Mouse (Mus musculus): ENCODE data around the gene Pde4d.

The Pde4d gene

GRCm38 (mm10) chr13:109629216-109629615 is 1179.5 kb downstream of the Pde4d start:
- no peak for DNase-seq (ENCODE audit: low spot score)

- DNase-seq (ENCODE audit: low spot score), result no peak
Observed at GRCm38 (mm10) chr13:109631399-109632026, 1181.8 kb downstream of the Pde4d start.

- DNase-seq (ENCODE audit: low spot score), result no peak
Observed at GRCm38 (mm10) chr13:109632387-109633036, 1182.8 kb downstream of the Pde4d start.

- DNase-seq (ENCODE audit: low spot score), result no peak
Observed at GRCm38 (mm10) chr13:109633037-109633418, 1183.3 kb downstream of the Pde4d start.

GRCm38 (mm10) chr13:109635901-109636520 is 1186.3 kb downstream of the Pde4d start:
- DNase-seq (ENCODE audit: low spot score), result no peak

- DNase-seq (ENCODE audit: low spot score), result no peak
Observed at GRCm38 (mm10) chr13:109638273-109638672, 1188.5 kb downstream of the Pde4d start.

- no peak for DNase-seq (ENCODE audit: low spot score)
Observed at GRCm38 (mm10) chr13:109639286-109639685, 1189.5 kb downstream of the Pde4d start.

GRCm38 (mm10) chr13:109641562-109641961 is 1191.8 kb downstream of the Pde4d start:
- DNase-seq (ENCODE audit: low spot score), result no peak

- DNase-seq (ENCODE audit: low spot score), result no peak
Observed at GRCm38 (mm10) chr13:109643419-109643818, 1193.7 kb downstream of the Pde4d start.

- no peak for DNase-seq (ENCODE audit: low spot score)
Observed at GRCm38 (mm10) chr13:109644086-109644485, 1194.3 kb downstream of the Pde4d start.

- DNase-seq (ENCODE audit: low spot score), result no peak
Observed at GRCm38 (mm10) chr13:109645284-109645909, 1195.6 kb downstream of the Pde4d start.

- no peak for DNase-seq (ENCODE audit: low spot score)
Observed at GRCm38 (mm10) chr13:109645910-109646284, 1196.1 kb downstream of the Pde4d start.

- no peak for DNase-seq (ENCODE audit: low spot score)
Observed at GRCm38 (mm10) chr13:109646597-109647232, 1197.0 kb downstream of the Pde4d start.

GRCm38 (mm10) chr13:109647479-109648199 is 1197.9 kb downstream of the Pde4d start:
- DNase-seq (ENCODE audit: low spot score), result no peak

GRCm38 (mm10) chr13:109648311-109648710 is 1198.6 kb downstream of the Pde4d start:
- no peak for DNase-seq (ENCODE audit: low spot score)

GRCm38 (mm10) chr13:109651790-109652605 is 1202.2 kb downstream of the Pde4d start:
- DNase-seq (ENCODE audit: low spot score), result peak; percentile 44

- DNase-seq (ENCODE audit: low spot score), result no peak
Observed at GRCm38 (mm10) chr13:109652631-109653030, 1202.9 kb downstream of the Pde4d start.

GRCm38 (mm10) chr13:109655390-109655789 is 1205.6 kb downstream of the Pde4d start:
- DNase-seq (ENCODE audit: low spot score), result no peak

- no peak for DNase-seq (ENCODE audit: low spot score)
Observed at GRCm38 (mm10) chr13:109659103-109659502, 1209.4 kb downstream of the Pde4d start.

- no peak for DNase-seq (ENCODE audit: low spot score)
Observed at GRCm38 (mm10) chr13:109661345-109661744, 1211.6 kb downstream of the Pde4d start.

GRCm38 (mm10) chr13:109662099-109662498 is 1212.4 kb downstream of the Pde4d start:
- DNase-seq (ENCODE audit: low spot score), result no peak
